In genomic region chr11:119643347-119643746, GRCm38 (mm10) we compare ENCODE assay signal across 20 mouse cellular contexts.
"Had no signal": no experiment of that assay in that cellular context is flagged by ENCODE, and none has a peak within 500 bp of the region (broad histone marks: within the 10 kb centered on the region; RNA-seq: fewer than 3 reads in every experiment).

No protein-coding gene starts in this region.

- DNase-seq: liver, embryonic 13.5 days; liver, postnatal 0 days; lung, adult 2 months; lung, postnatal 14 days; lung, postnatal 36 days; midbrain, embryonic 14.5 days; retina, postnatal 1 day; right cerebral cortex, adult 18-20 months; thymus, adult 2 months; thymus, postnatal 25 days; thymus, postnatal 4 days had no signal

- H3K4me3 ChIP-seq: liver, embryonic 13.5 days; liver, embryonic 15.5 days; lung, embryonic 15.5 days; megakaryocyte, embryonic 14.5 days; myocyte; neural tube, embryonic 12.5 days; stomach, embryonic 15.5 days had no signal

- H3K9me3 ChIP-seq: liver, embryonic 13.5 days; liver, embryonic 15.5 days; lung, embryonic 15.5 days; megakaryocyte, embryonic 14.5 days; neural tube, embryonic 12.5 days; stomach, embryonic 15.5 days had no signal

- H3K4me1 ChIP-seq: stomach, embryonic 15.5 days had no signal

- H3K36me3 ChIP-seq: liver, embryonic 13.5 days; liver, embryonic 15.5 days; lung, embryonic 15.5 days; neural tube, embryonic 12.5 days; stomach, embryonic 15.5 days had no signal

- H3K27me3 ChIP-seq: liver, embryonic 13.5 days; liver, embryonic 15.5 days; lung, embryonic 15.5 days; megakaryocyte, embryonic 14.5 days; neural tube, embryonic 12.5 days; stomach, embryonic 15.5 days had no signal

- ATAC-seq: liver, postnatal 0 days had no signal

- H3K9ac ChIP-seq: liver, embryonic 13.5 days; liver, embryonic 15.5 days; liver, postnatal 0 days; lung, embryonic 15.5 days; neural tube, embryonic 12.5 days; stomach, embryonic 15.5 days had no signal

- H3K27ac ChIP-seq: liver, embryonic 13.5 days; liver, embryonic 15.5 days; lung, embryonic 15.5 days; macrophage; neural tube, embryonic 12.5 days; stomach, embryonic 15.5 days; stomach, postnatal 0 days had no signal

- H3K4me2 ChIP-seq: liver, embryonic 11.5 days; liver, embryonic 13.5 days; liver, embryonic 15.5 days; lung, embryonic 15.5 days; neural tube, embryonic 12.5 days; stomach, embryonic 15.5 days had no signal
